Mouse (Mus musculus): Measurements from ENCODE around the gene Ankzf1.

GRCm38 (mm10) chr1:75168093-75168471 is 23.9 kb upstream of the Ankzf1 start:
- no peak for TF ChIP-seq CTCF (IDR thresholded peaks at IDR 0.05; ENCODE audit: low read depth, low read length)
- no peak for TF ChIP-seq POLR2A (IDR thresholded peaks at IDR 0.05; ENCODE audit: extremely low read depth, insufficient read depth, low read length)

Measured in liver, adult 2 months (tissue).